8 mouse cellular contexts compared by ENCODE assay signal in the genomic region with DNA sequence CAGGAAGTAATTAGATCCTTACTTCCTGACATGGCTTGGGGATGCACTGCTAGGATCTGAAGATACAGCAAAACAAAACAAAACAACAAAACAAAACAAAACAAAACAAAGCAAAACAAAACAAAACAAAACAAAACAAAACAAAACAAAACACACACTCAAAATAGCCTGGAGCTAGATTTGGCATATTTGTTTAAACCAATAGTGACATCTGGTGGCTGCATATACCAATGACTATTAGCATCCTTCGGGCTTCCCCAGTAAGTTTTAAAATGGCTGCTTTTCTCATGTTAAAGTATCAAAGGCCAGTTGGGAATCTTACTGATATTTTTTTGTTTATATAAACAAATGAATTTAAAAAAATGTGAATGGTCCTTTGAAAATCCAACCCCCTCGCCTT. TPM values are rescaled to one million over a fixed set of nuclear protein-coding genes. Genes with fewer than 3 reads are reported as not detected.
DNase-seq lines count a peak whose midpoint lies in the region; ATAC-seq and TF ChIP-seq lines count a peak whose summit lies in the region.

No protein-coding gene starts in this region.

- H3K27ac ChIP-seq in forebrain, embryonic 13.5 days, result no peak overlapping the region
- H3K27ac ChIP-seq in forebrain, embryonic 11.5 days (ENCODE audit: low read depth, low read length), result no peak overlapping the region
- H3K27ac ChIP-seq in liver, adult 2 months (replicated peaks; ENCODE audit: insufficient read depth, low read depth, low read length), result no peak overlapping the region
- H3K27ac ChIP-seq in liver, embryonic 12.5 days, result no peak overlapping the region
- H3K27ac ChIP-seq in intestine, postnatal 0 days (ENCODE audit: low read depth, low read length), result no peak overlapping the region

- no peaks in the 10 kb centered on the region for H3K27me3 ChIP-seq in forebrain, embryonic 13.5 days
- H3K27me3 ChIP-seq in forebrain, embryonic 11.5 days (ENCODE audit: control insufficient read depth, insufficient read depth, low read length), result no peaks in the 10 kb centered on the region
- no peaks in the 10 kb centered on the region for H3K27me3 ChIP-seq in liver, adult 2 months (ENCODE audit: control insufficient read depth, insufficient read depth, low read length)
- H3K27me3 ChIP-seq in liver, embryonic 12.5 days (replicated peaks), result no peaks in the 10 kb centered on the region
- H3K27me3 ChIP-seq in intestine, postnatal 0 days (replicated peaks; ENCODE audit: control insufficient read depth, insufficient read depth, low read length), result no peaks in the 10 kb centered on the region

- H3K4me3 ChIP-seq in forebrain, embryonic 13.5 days, result no peak overlapping the region
- H3K4me3 ChIP-seq in forebrain, embryonic 11.5 days (ENCODE audit: low read depth, low read length), result no peak overlapping the region
- H3K4me3 ChIP-seq in liver, adult 2 months (ENCODE audit: insufficient read depth, low read depth, low read length), result no peak overlapping the region
- H3K4me3 ChIP-seq in liver, embryonic 12.5 days, result no peak overlapping the region
- H3K4me3 ChIP-seq in intestine, postnatal 0 days (ENCODE audit: low read depth, low read length), result no peak overlapping the region

- H3K4me1 ChIP-seq in forebrain, embryonic 13.5 days, result no peaks in the 10 kb centered on the region
- no peaks in the 10 kb centered on the region for H3K4me1 ChIP-seq in forebrain, embryonic 11.5 days (replicated peaks; ENCODE audit: control insufficient read depth, insufficient read depth, low read length)
- H3K4me1 ChIP-seq in liver, adult 2 months (ENCODE audit: control insufficient read depth, insufficient read depth, low read length), result no peaks in the 10 kb centered on the region
- H3K4me1 ChIP-seq in liver, embryonic 12.5 days, result no peaks in the 10 kb centered on the region
- no peaks in the 10 kb centered on the region for H3K4me1 ChIP-seq in intestine, postnatal 0 days (replicated peaks; ENCODE audit: control insufficient read depth, insufficient read depth, low read length)

- no peaks in the 10 kb centered on the region for H3K36me3 ChIP-seq in forebrain, embryonic 13.5 days (ENCODE audit: poor library complexity, severe bottlenecking)
- no peaks in the 10 kb centered on the region for H3K36me3 ChIP-seq in forebrain, embryonic 11.5 days (ENCODE audit: control insufficient read depth, insufficient read depth, low read length)
- H3K36me3 ChIP-seq in liver, adult 2 months (ENCODE audit: control insufficient read depth, insufficient read depth, low read length), result no peaks in the 10 kb centered on the region
- no peaks in the 10 kb centered on the region for H3K36me3 ChIP-seq in liver, embryonic 12.5 days
- H3K36me3 ChIP-seq in intestine, postnatal 0 days (ENCODE audit: control insufficient read depth, insufficient read depth), result no peaks in the 10 kb centered on the region

- peak; percentile 83 for ATAC-seq in forebrain, embryonic 13.5 days
- ATAC-seq in forebrain, embryonic 11.5 days (replicated peaks; ENCODE audit: low FRiP score), result no peak
- no peak for ATAC-seq in liver, embryonic 12.5 days
- no peak for ATAC-seq in intestine, postnatal 0 days

- no peak overlapping the region for H3K9ac ChIP-seq in forebrain, embryonic 13.5 days
- no peak overlapping the region for H3K9ac ChIP-seq in forebrain, embryonic 11.5 days (ENCODE audit: low read length)
- H3K9ac ChIP-seq in liver, adult 2 months (ENCODE audit: low read depth, low read length), result no peak overlapping the region
- no peak overlapping the region for H3K9ac ChIP-seq in liver, embryonic 12.5 days
- H3K9ac ChIP-seq in intestine, postnatal 0 days (ENCODE audit: low read depth, low read length), result no peak overlapping the region

- TF ChIP-seq CTCF in liver, adult 2 months (IDR thresholded peaks at IDR 0.05; ENCODE audit: low read depth, low read length), result peak; percentile 36
- TF ChIP-seq CTCF in intestine, postnatal 0 days (IDR thresholded peaks at IDR 0.05; ENCODE audit: low read depth), result peak; percentile 67

- whole genome bisulfite sequencing in forebrain, embryonic 13.5 days, result 30% methylated on average over 2 of the region's 2 CpGs
- 49% methylated on average over 2 of the region's 2 CpGs for WGBS in forebrain, embryonic 11.5 days
- WGBS in liver, adult 2 months, result 37% methylated on average over 2 of the region's 2 CpGs
- 27% methylated on average over 2 of the region's 2 CpGs for WGBS in liver, embryonic 12.5 days (ENCODE audit: insufficient replicate concordance)
- WGBS in intestine, postnatal 0 days, result 34% methylated on average over 2 of the region's 2 CpGs

- no peak overlapping the region for H3K4me2 ChIP-seq in forebrain, embryonic 13.5 days
- no peak overlapping the region for H3K4me2 ChIP-seq in forebrain, embryonic 11.5 days (ENCODE audit: low read depth, low read length, severe bottlenecking)
- no peak overlapping the region for H3K4me2 ChIP-seq in liver, embryonic 12.5 days
- H3K4me2 ChIP-seq in intestine, postnatal 0 days (replicated peaks; ENCODE audit: low read depth), result no peak overlapping the region

- H3K9me3 ChIP-seq in forebrain, embryonic 13.5 days (replicated peaks), result no peaks in the 10 kb centered on the region
- no peaks in the 10 kb centered on the region for H3K9me3 ChIP-seq in forebrain, embryonic 11.5 days (ENCODE audit: control insufficient read depth, low read length)
- 0 out of 2 replicates have a peak, but pooled peaks cover 2% of the 10 kb centered on the region for H3K9me3 ChIP-seq in liver, embryonic 12.5 days (replicated peaks)
- 0 out of 2 replicates have a peak, but pooled peaks cover 5% of the 10 kb centered on the region for H3K9me3 ChIP-seq in intestine, postnatal 0 days (ENCODE audit: control insufficient read depth)

- H3K79me2 ChIP-seq in liver, adult 2 months (ENCODE audit: control insufficient read depth, insufficient read depth, low read length), result no peaks in the 10 kb centered on the region

- no peak for DNase-seq in forebrain, embryonic 11.5 days (ENCODE audit: low spot score)
- peak; percentile 52 for DNase-seq in liver, adult 2 months (ENCODE audit: extremely low read depth, low read depth, low spot score)
- DNase-seq in c-Kit-positive CD71-negative TER-119-negative erythroid progenitor cells, embryonic 14.5 days (ENCODE audit: low read depth), result peak; percentile 23
- DNase-seq in testis, postnatal 14 days (ENCODE audit: low spot score), result no peak
- no peak for DNase-seq in thymus, postnatal 4 days

- no peak for TF ChIP-seq POLR2A in liver, adult 2 months (IDR thresholded peaks at IDR 0.05; ENCODE audit: extremely low read depth, insufficient read depth, low read length)

RNA-seq across cellular contexts. Expression of a gene that starts 52.9 kb away (rescaled TPM):
- polyA plus RNA-seq in forebrain, embryonic 13.5 days (2015; fragmentation: Nextera tagmentation; extraction: Ambion mirVana), result 22.6 and 23.3 TPM in 2 replicates
- polyA plus RNA-seq in forebrain, embryonic 11.5 days (2014; fragmentation: Nextera tagmentation; extraction: Ambion mirVana), result 11.6 and 13.2 TPM in 2 replicates
- total RNA-seq in liver, adult 2 months (2014; rRNA removed), result 2.9 and 3.4 TPM in 2 replicates
- polyA plus RNA-seq in liver, adult 2 months (2012; rRNA removed), result 0.54 and 0.84 TPM in 2 replicates
- polyA plus RNA-seq in liver, embryonic 12.5 days (2016; fragmentation: Nextera tagmentation; extraction: Ambion mirVana), result 8.8 TPM in 2 replicates
- polyA plus RNA-seq in intestine, postnatal 0 days (2015; fragmentation: Nextera tagmentation; extraction: Ambion mirVana), result 11.0 and 11.3 TPM in 2 replicates

Comparison
In these comparisons a context has a peak if more than half of its experiments do, and no peak if none do; other contexts are left out.
1. DNase-seq: peak in liver, adult 2 months (single experiment) and c-Kit-positive CD71-negative TER-119-negative erythroid progenitor cells, embryonic 14.5 days (single experiment); none in forebrain, embryonic 11.5 days (single experiment), testis, postnatal 14 days (single experiment) and thymus, postnatal 4 days (single experiment).